Mouse (Mus musculus) embryonic facial prominence, embryonic 10.5 days (tissue): Measurements from ENCODE around the gene Gmps. TPM values are rescaled to one million over a fixed set of nuclear protein-coding genes. Genes with fewer than 3 reads are reported as not detected.

ENCODE experiments used
- DNase-seq: peaks from one replicate; pipeline ENCODE4 v3.0.0-alpha.2; 2017; ENCODE audit warnings: low spot score
- H3K27ac ChIP-seq: fragments of 300-500 bp; sonication (generic); replicated peaks from 2 replicates; pipeline ENCODE4 v1.5.1; 2016; ENCODE audit warnings: mild to moderate bottlenecking
- H3K27me3 ChIP-seq: fragments of 300-500 bp; sonication (generic); replicated peaks from 2 replicates; pipeline ENCODE4 v1.6.1; 2016; ENCODE audit warnings: low read depth, mild to moderate bottlenecking; ENCODE audit not compliant: poor library complexity, severe bottlenecking
- H3K36me3 ChIP-seq: fragments of 300-500 bp; sonication (generic); replicated peaks from 2 replicates; pipeline ENCODE4 v1.6.1; 2016; ENCODE audit warnings: mild to moderate bottlenecking, moderate library complexity
- H3K4me1 ChIP-seq: fragments of 300-500 bp; sonication (generic); 2 replicates; pipeline ENCODE4 v1.6.1; 2016
- H3K4me3 ChIP-seq: fragments of 300-500 bp; sonication (generic); 2 replicates; pipeline ENCODE4 v1.5.1; 2016; ENCODE audit warnings: mild to moderate bottlenecking, moderate library complexity
- H3K9me3 ChIP-seq: fragments of 300-500 bp; sonication (generic); 2 replicates; pipeline ENCODE4 v1.6.1; 2016; ENCODE audit warnings: mild to moderate bottlenecking
- WGBS: fragments of 180-500 bp; shearing (Covaris S2); methylation state at CpG from one replicate; pipeline ENCODE4 v1.1.7; 2016; 5-methylcytosine and 5-hydroxymethylcytosine counted together
- polyA plus RNA-seq: library from polyadenylated mRNA; unstranded; fragments of >200 nt; fragmentation: Nextera tagmentation; extraction: Ambion mirVana; gene quantifications from 2 replicates; pipeline ENCODE4 v1.2.1, GENCODE M21; 2016

Gmps gene
- 78.5 and 81.6 TPM in 2 replicates for polyA plus RNA-seq

GRCm38 (mm10) chr3:63975955-63976908, at the start of gene Gmps:
Gmps (plus strand) TSS chr3:63976106.
- no peaks in the 10 kb centered on the region for H3K27me3 ChIP-seq
- peaks cover 23% of the 10 kb centered on the region for H3K36me3 ChIP-seq
- peak within 1 kb of the TSS; percentile 95 for H3K27ac ChIP-seq
- peak; percentile 94 for DNase-seq
- WGBS: under 1% methylated on average over 67 of the region's 67 CpGs
- H3K4me1 ChIP-seq: peaks cover 15% of the 10 kb centered on the region
- no peaks in the 10 kb centered on the region for H3K9me3 ChIP-seq
- H3K4me3 ChIP-seq: peak within 1 kb of the TSS; percentile 95

GRCm38 (mm10) chr3:63928878-63929859, 46.7 kb upstream of the Gmps start, which contains the start of gene E130311K13Rik:
E130311K13Rik (minus strand) TSS chr3:63929472.
- Histone ChIP-seq H3K27ac (peak within 1 kb of the TSS; percentile 98), H3K36me3 (no peaks in the 10 kb centered on the region), H3K27me3 (no peaks in the 10 kb centered on the region), H3K9me3 (no peaks in the 10 kb centered on the region), H3K4me3 (peak within 1 kb of the TSS; percentile 83), H3K4me1 (peaks cover 7% of the 10 kb centered on the region; the same call in 1 of the 2 replicates)
- peak; percentile 91 for DNase-seq
- whole genome bisulfite sequencing: 5% methylated on average over 48 of the region's 48 CpGs

GRCm38 (mm10) chr3:63938928-63939327, 37.0 kb upstream of the Gmps start:
- Histone ChIP-seq H3K4me3 (no peak overlapping the region), H3K4me1 (no peaks in the 10 kb centered on the region), H3K36me3 (peaks cover 10% of the 10 kb centered on the region; the same call in 1 of the 2 replicates), H3K27ac (no peak overlapping the region), H3K27me3 (no peaks in the 10 kb centered on the region), H3K9me3 (no peaks in the 10 kb centered on the region)
- DNase-seq: no peak
- WGBS: 91% methylated on average over 2 of the region's 2 CpGs

GRCm38 (mm10) chr3:63941204-63941850, 34.6 kb upstream of the Gmps start:
- no peaks in the 10 kb centered on the region for H3K27me3 ChIP-seq
- no peak overlapping the region for H3K4me3 ChIP-seq
- peaks cover 17% of the 10 kb centered on the region for H3K36me3 ChIP-seq
- 91% methylated on average over 2 of the region's 2 CpGs for WGBS
- H3K4me1 ChIP-seq: no peaks in the 10 kb centered on the region
- H3K27ac ChIP-seq: no peak overlapping the region
- no peak for DNase-seq
- H3K9me3 ChIP-seq: no peaks in the 10 kb centered on the region

GRCm38 (mm10) chr3:63949837-63950236, 26.1 kb upstream of the Gmps start:
- Histone ChIP-seq H3K27ac (no peak overlapping the region), H3K4me1 (no peaks in the 10 kb centered on the region), H3K4me3 (no peak overlapping the region), H3K9me3 (no peaks in the 10 kb centered on the region), H3K36me3 (peaks cover 10% of the 10 kb centered on the region; the same call in 1 of the 2 replicates), H3K27me3 (no peaks in the 10 kb centered on the region)
- 81% methylated on average over 3 of the region's 3 CpGs for WGBS
- no peak for DNase-seq

GRCm38 (mm10) chr3:63963421-63964099, 12.3 kb upstream of the Gmps start:
- H3K27me3 ChIP-seq: peaks cover 10% of the 10 kb centered on the region; the same call in 1 of the 2 replicates
- peaks cover 26% of the 10 kb centered on the region for H3K4me1 ChIP-seq
- no peaks in the 10 kb centered on the region for H3K9me3 ChIP-seq
- peak overlapping the region; percentile 83 for H3K27ac ChIP-seq
- H3K36me3 ChIP-seq: no peaks in the 10 kb centered on the region; the same call in 1 of the 2 replicates
- H3K4me3 ChIP-seq: peak overlapping the region; percentile 71
- peak; percentile 9 for DNase-seq
- 11% methylated on average over 25 of the region's 25 CpGs for WGBS

- Histone ChIP-seq H3K4me3 (peak within 1 kb of the TSS; percentile 71), H3K27me3 (peaks cover 10% of the 10 kb centered on the region; the same call in 1 of the 2 replicates), H3K4me1 (peaks cover 26% of the 10 kb centered on the region), H3K36me3 (no peaks in the 10 kb centered on the region; the same call in 1 of the 2 replicates), H3K27ac (peak within 1 kb of the TSS; percentile 83), H3K9me3 (no peaks in the 10 kb centered on the region)
- peak; percentile 98 for DNase-seq
- WGBS: under 1% methylated on average over 69 of the region's 69 CpGs
These were observed 11.6 kb upstream of the Gmps start, which contains the start of gene Slc33a1 for GRCm38 (mm10) chr3:63964100-63964921. Slc33a1 (minus strand) TSS chr3:63964768.

GRCm38 (mm10) chr3:63964922-63965249, 11.0 kb upstream of the Gmps start:
- 79% methylated on average over 6 of the region's 6 CpGs for WGBS

GRCm38 (mm10) chr3:63965929-63966328, 10.0 kb upstream of the Gmps start:
- Histone ChIP-seq H3K27me3 (peaks cover 10% of the 10 kb centered on the region; the same call in 1 of the 2 replicates), H3K9me3 (no peaks in the 10 kb centered on the region), H3K36me3 (no peaks in the 10 kb centered on the region), H3K27ac (no peak overlapping the region), H3K4me3 (no peak overlapping the region), H3K4me1 (peaks cover 26% of the 10 kb centered on the region)
- no peak for DNase-seq
- WGBS: 75% methylated on average over 2 of the region's 2 CpGs

More at GRCm38 (mm10) chr3:63964922-63965249, 11.0 kb upstream of the Gmps start:
- no peak for DNase-seq
- peak overlapping the region; percentile 71 for H3K4me3 ChIP-seq
- H3K27me3 ChIP-seq: peaks cover 10% of the 10 kb centered on the region; the same call in 1 of the 2 replicates
- H3K27ac ChIP-seq: peak overlapping the region; percentile 83
- H3K9me3 ChIP-seq: no peaks in the 10 kb centered on the region
- H3K36me3 ChIP-seq: no peaks in the 10 kb centered on the region; the same call in 1 of the 2 replicates
- H3K4me1 ChIP-seq: peaks cover 26% of the 10 kb centered on the region

- WGBS: 66% methylated on average over 4 of the region's 4 CpGs
- Histone ChIP-seq H3K4me3 (peak overlapping the region; percentile 95; the same call in 1 of the 2 replicates), H3K4me1 (peaks cover 15% of the 10 kb centered on the region), H3K9me3 (no peaks in the 10 kb centered on the region), H3K27me3 (no peaks in the 10 kb centered on the region), H3K27ac (no peak overlapping the region), H3K36me3 (peaks cover 38% of the 10 kb centered on the region)
- no peak for DNase-seq
These were observed 2.0 kb downstream of the Gmps start for GRCm38 (mm10) chr3:63977895-63978294.
